Mouse (Mus musculus) MEL (cell line): Measurements from ENCODE around the gene Cbr3. TPM values are rescaled to one million over a fixed set of nuclear protein-coding genes. Genes with fewer than 3 reads are reported as not detected.
"Not testable (repeated sequence)": the region's sequence is repeated elsewhere in the genome, so short reads cannot be mapped to it uniquely, and the experiment has no call there.

Experiments
- DNase-seq: peaks from one replicate; pipeline ENCODE4 v3.0.0; 2011; ENCODE audit warnings: low read depth, low spot score
- H3K27ac ChIP-seq: 2 replicates; pipeline ENCODE4 v1.5.1; 2012; ENCODE audit warnings: low read depth, mild to moderate bottlenecking, control low read depth, low read length, moderate library complexity; ENCODE audit not compliant: control insufficient read depth
- H3K27me3 ChIP-seq, 2 experiments: fragments of 150-350 bp in 1 of 2; sonication (generic) in 1 of 2; 2 replicates each; pipeline ENCODE4 v1.6.1; 2012; ENCODE audit warnings: low read length in 2 of 2, mild to moderate bottlenecking in 2 of 2, improper control_type of control experiment in 1 of 2, moderate library complexity in 1 of 2; ENCODE audit not compliant: insufficient read depth in 2 of 2, control insufficient read depth in 1 of 2
- H3K36me3 ChIP-seq, 2 experiments: 2 replicates each; pipeline ENCODE4 v1.6.1; 2012 to 2014; ENCODE audit warnings: low read length in 2 of 2, improper control_type of control experiment in 1 of 2, inconsistent platforms in 1 of 2, mild to moderate bottlenecking in 1 of 2; ENCODE audit not compliant: insufficient read depth in 2 of 2, control insufficient read depth in 1 of 2
- H3K4me1 ChIP-seq, 2 experiments: fragments of 150-350 bp in 1 of 2; sonication (generic) in 1 of 2; 2 replicates each; pipeline ENCODE4 v1.6.1; 2012; ENCODE audit warnings: low read length in 2 of 2, improper control_type of control experiment in 1 of 2, mild to moderate bottlenecking in 1 of 2; ENCODE audit not compliant: insufficient read depth in 2 of 2, control insufficient read depth in 1 of 2
- H3K4me3 ChIP-seq, 2 experiments: fragments of 150-350 bp in 1 of 2; sonication (generic) in 1 of 2; 2 replicates each; pipeline ENCODE4 v1.5.1; 2012; ENCODE audit warnings: low read depth in 2 of 2, low read length in 2 of 2, mild to moderate bottlenecking in 2 of 2, moderate library complexity in 2 of 2, control low read depth in 1 of 2, improper control_type of control experiment in 1 of 2; ENCODE audit not compliant: control insufficient read depth in 1 of 2, insufficient read depth in 1 of 2
- H3K79me2 ChIP-seq: 2 replicates; pipeline ENCODE4 v1.6.1; 2012; ENCODE audit warnings: mild to moderate bottlenecking, low read length, moderate library complexity; ENCODE audit not compliant: control insufficient read depth, poor library complexity, insufficient read depth
- H3K9ac ChIP-seq: 2 replicates; pipeline ENCODE4 v1.6.1; 2012; ENCODE audit warnings: low read depth, mild to moderate bottlenecking, control low read depth, low read length, moderate library complexity; ENCODE audit not compliant: control insufficient read depth, poor library complexity, severe bottlenecking
- H3K9me3 ChIP-seq: fragments of 150-350 bp; sonication (generic); replicated peaks from 2 replicates; pipeline ENCODE4 v1.6.1; 2012; ENCODE audit warnings: mild to moderate bottlenecking, low read length, improper control_type of control experiment, moderate library complexity; ENCODE audit not compliant: insufficient read depth
- CHD1 ChIP-seq: IDR thresholded peaks from 2 replicates; pipeline ENCODE4 v1.6.1; 2012; ENCODE audit warnings: low read depth, mild to moderate bottlenecking, inconsistent platforms, low read length, improper control_type of control experiment
- CHD2 ChIP-seq: IDR thresholded peaks from 2 replicates; pipeline ENCODE4 v1.6.1; 2011; ENCODE audit warnings: low read length, improper control_type of control experiment
- CTCF ChIP-seq, 3 experiments: IDR thresholded peaks in 2 of 3; conservative IDR thresholded peaks in 1 of 3; 2 replicates each; pipeline ENCODE4 v1.5.1; 2011 to 2012; ENCODE audit warnings: low read length in 3 of 3, low read depth in 2 of 3, mild to moderate bottlenecking in 2 of 3, improper control_type of control experiment in 1 of 3, inconsistent platforms in 1 of 3, mixed read lengths in 1 of 3, moderate library complexity in 1 of 3; ENCODE audit not compliant: control insufficient read depth in 1 of 3, insufficient read depth in 1 of 3, poor library complexity in 1 of 3, severe bottlenecking in 1 of 3
- EP300 ChIP-seq, 2 experiments: IDR thresholded peaks; 2 replicates each; pipeline ENCODE4 v1.6.1; 2011; ENCODE audit warnings: improper control_type of control experiment in 2 of 2, low read length in 2 of 2, low read depth in 1 of 2, mild to moderate bottlenecking in 1 of 2
- GABPA ChIP-seq: IDR thresholded peaks from 2 replicates; pipeline ENCODE4 v1.6.1; 2012; ENCODE audit warnings: low read depth, mild to moderate bottlenecking, inconsistent platforms, low read length, improper control_type of control experiment, moderate library complexity
- GATA1 ChIP-seq: IDR thresholded peaks from 2 replicates; pipeline ENCODE4 v1.6.1; 2011; ENCODE audit warnings: low read depth, low read length, improper control_type of control experiment
- JUND ChIP-seq: IDR thresholded peaks from 2 replicates; pipeline ENCODE4 v1.6.1; 2011; ENCODE audit warnings: low read depth, mild to moderate bottlenecking, improper control_type of control experiment, low read length
- KAT2A ChIP-seq: conservative IDR thresholded peaks from 2 replicates; pipeline ENCODE4 v1.6.1; 2012; ENCODE audit warnings: low read depth, low read length, improper control_type of control experiment, inconsistent platforms
- MAFK ChIP-seq: IDR thresholded peaks from 2 replicates; pipeline ENCODE4 v1.6.1; 2011; ENCODE audit warnings: low read depth, mild to moderate bottlenecking, low read length, improper control_type of control experiment, borderline replicate concordance
- MAX ChIP-seq: IDR thresholded peaks from 2 replicates; pipeline ENCODE4 v1.6.1; 2011; ENCODE audit warnings: low read length, improper control_type of control experiment
- MYB ChIP-seq: IDR thresholded peaks from 2 replicates; pipeline ENCODE4 v1.6.1; 2011; ENCODE audit warnings: mild to moderate bottlenecking, low read depth, low read length, improper control_type of control experiment
- MYC ChIP-seq: IDR thresholded peaks from 2 replicates; pipeline ENCODE4 v1.6.1; 2011; ENCODE audit warnings: low read depth, mild to moderate bottlenecking, low read length, improper control_type of control experiment, moderate library complexity
- NELFE ChIP-seq: IDR thresholded peaks from 2 replicates; pipeline ENCODE4 v1.6.1; 2011; ENCODE audit warnings: low read depth, low read length, improper control_type of control experiment
- POLR2A ChIP-seq, 2 experiments: IDR thresholded peaks; 2 replicates each; pipeline ENCODE4 v1.6.1; 2011 to 2012; ENCODE audit warnings: low read length in 2 of 2, mild to moderate bottlenecking in 2 of 2, control low read depth in 1 of 2, improper control_type of control experiment in 1 of 2, low read depth in 1 of 2, moderate library complexity in 1 of 2; ENCODE audit not compliant: control insufficient read depth in 1 of 2, insufficient read depth in 1 of 2, poor library complexity in 1 of 2
- POLR2AphosphoS2 ChIP-seq: IDR thresholded peaks from 2 replicates; pipeline ENCODE4 v1.6.1; 2011; ENCODE audit warnings: low read length, improper control_type of control experiment
- POLR2AphosphoS5 ChIP-seq: IDR thresholded peaks from 2 replicates; pipeline ENCODE4 v1.6.1; 2012; ENCODE audit warnings: low read depth, borderline replicate concordance, mild to moderate bottlenecking, inconsistent platforms, low read length, moderate library complexity, mixed read lengths
- RAD21 ChIP-seq: IDR thresholded peaks from 2 replicates; pipeline ENCODE4 v1.6.1; 2011; ENCODE audit warnings: mild to moderate bottlenecking, low read depth, low read length, improper control_type of control experiment
- SMC3 ChIP-seq: IDR thresholded peaks from 2 replicates; pipeline ENCODE4 v1.6.1; 2011; ENCODE audit warnings: low read depth, low read length, improper control_type of control experiment
- USF1 ChIP-seq: IDR thresholded peaks from 2 replicates; pipeline ENCODE4 v1.6.1; 2014; ENCODE audit warnings: low read depth, mild to moderate bottlenecking, inconsistent platforms, low read length, improper control_type of control experiment, moderate library complexity
- ZC3H11A ChIP-seq: IDR thresholded peaks from 2 replicates; pipeline ENCODE4 v1.6.1; 2012; ENCODE audit warnings: low read depth, mild to moderate bottlenecking, inconsistent platforms, low read length, improper control_type of control experiment
- ZKSCAN1 ChIP-seq: IDR thresholded peaks from 2 replicates; pipeline ENCODE4 v1.6.1; 2012; ENCODE audit warnings: low read depth, mild to moderate bottlenecking, inconsistent platforms, low read length, improper control_type of control experiment, moderate library complexity
- polyA plus RNA-seq, 2 experiments: library from polyadenylated mRNA; stranded (reverse) in 1 of 2; unstranded in 1 of 2; fragments of >175 nt in 1 of 2; fragments of >200 nt in 1 of 2; gene quantifications; 2 replicates each; pipeline versions ENCODE4 v1.2.1 to v1.2.4; 2012; ENCODE audit warnings: low replicate concordance in 2 of 2, low read depth in 1 of 2; ENCODE audit not compliant: insufficient read length in 2 of 2, insufficient read depth in 1 of 2, missing spikeins in 1 of 2
- total RNA-seq: library from RNA; depleted of rRNA; stranded (reverse); fragments of 300-350 nt; gene quantifications from 2 replicates; pipeline ENCODE4 v1.2.3, GENCODE M21; 2012

The Cbr3 gene
- total and polyA plus RNA-seq, 3 experiments: not detected

- Histone ChIP-seq H3K27me3 (no peaks in the 10 kb centered on the region; a peak in 1 of 4 replicates), H3K4me3 (no peak overlapping the region), H3K9ac (no peak overlapping the region), H3K9me3 (no peaks in the 10 kb centered on the region), H3K4me1 (no peaks in the 10 kb centered on the region), H3K79me2 (no peaks in the 10 kb centered on the region), H3K36me3 (no peaks in the 10 kb centered on the region), H3K27ac (no peak overlapping the region)
- TF ChIP-seq NELFE: no peak
- no peak for TF ChIP-seq CTCF (IDR thresholded peaks at IDR 0.05 in 2 of 3, conservative IDR thresholded peaks at IDR 0.05 in 1 of 3; ENCODE audit: control insufficient read depth in 1 of 3, insufficient read depth in 1 of 3, low read depth in 2 of 3, low read length in 3 of 3, poor library complexity in 1 of 3, severe bottlenecking in 1 of 3)
- TF ChIP-seq ZC3H11A: no peak
- TF ChIP-seq EP300 (IDR thresholded peaks at IDR 0.05; ENCODE audit: low read depth in 1 of 2, low read length in 2 of 2): no peak
- no peak for TF ChIP-seq POLR2AphosphoS5
- TF ChIP-seq GATA1: no peak
- TF ChIP-seq MYC: no peak
- TF ChIP-seq GABPA: no peak
- no peak for TF ChIP-seq POLR2AphosphoS2
- TF ChIP-seq USF1: no peak
- no peak for TF ChIP-seq KAT2A
- no peak for TF ChIP-seq JUND
- TF ChIP-seq MAX: no peak
- no peak for TF ChIP-seq ZKSCAN1
- TF ChIP-seq CHD1: no peak
- no peak for TF ChIP-seq MYB
- TF ChIP-seq MAFK: no peak
- TF ChIP-seq CHD2: no peak
- DNase-seq: no peak
Measured at GRCm38 (mm10) chr16:93669521-93669920, 13.5 kb upstream of the Cbr3 start.

GRCm38 (mm10) chr16:93670466-93670865 is 12.5 kb upstream of the Cbr3 start:
- not testable (repeated sequence) for H3K4me3 ChIP-seq, H3K79me2 ChIP-seq, DNase-seq, H3K27ac ChIP-seq, H3K4me1 ChIP-seq, H3K9me3 ChIP-seq, H3K9ac ChIP-seq, H3K27me3 ChIP-seq, H3K36me3 ChIP-seq

- H3K9ac ChIP-seq: no peak overlapping the region
- H3K27me3 ChIP-seq: no peaks in the 10 kb centered on the region; a peak in 1 of 4 replicates
- peak; percentile 21 for DNase-seq
- TF ChIP-seq CTCF (IDR thresholded peaks at IDR 0.05 in 2 of 3, conservative IDR thresholded peaks at IDR 0.05 in 1 of 3; ENCODE audit: control insufficient read depth in 1 of 3, insufficient read depth in 1 of 3, low read depth in 2 of 3, low read length in 3 of 3, poor library complexity in 1 of 3, severe bottlenecking in 1 of 3): peak; percentile 32 to 55 (median 33)
- peak; percentile 40 for TF ChIP-seq SMC3
- no peak for TF ChIP-seq POLR2A (IDR thresholded peaks at IDR 0.05; ENCODE audit: control insufficient read depth in 1 of 2, insufficient read depth in 1 of 2, low read depth in 1 of 2, low read length in 2 of 2, poor library complexity in 1 of 2)
- peak; percentile 37 for TF ChIP-seq RAD21
- TF ChIP-seq, all 39 proteins: peak for 3
- Histone ChIP-seq H3K4me3 (no peak overlapping the region), H3K9me3 (no peaks in the 10 kb centered on the region), H3K36me3 (no peaks in the 10 kb centered on the region), H3K4me1 (no peaks in the 10 kb centered on the region), H3K27ac (no peak overlapping the region), H3K79me2 (no peaks in the 10 kb centered on the region)
Measured at GRCm38 (mm10) chr16:93671064-93671463, 12.0 kb upstream of the Cbr3 start.
